Mouse (Mus musculus): Measurements from ENCODE around the gene Hyou1. TPM values are rescaled to one million over a fixed set of nuclear protein-coding genes. Genes with fewer than 3 reads are reported as not detected.
A peak's percentile ranks its signal among the peaks of the same experiment; 100 is the strongest.
"Not testable (repeated sequence)": the region's sequence is repeated elsewhere in the genome, so short reads cannot be mapped to it uniquely, and the experiment has no call there.

Gene Hyou1
- polyA plus RNA-seq, 1 experiment = 30.8 TPM

- not testable (repeated sequence) for H3K4me3 ChIP-seq (ENCODE audit: insufficient read depth, low read depth, low read length); H3K27ac ChIP-seq (replicated peaks; ENCODE audit: low read depth, low read length); H3K4me1 ChIP-seq (ENCODE audit: control insufficient read depth, insufficient read depth, insufficient read length, low read length)
These were observed 2.0 kb upstream of the Hyou1 start for GRCm38 (mm10) chr9:44377335-44377734.

DNA sequence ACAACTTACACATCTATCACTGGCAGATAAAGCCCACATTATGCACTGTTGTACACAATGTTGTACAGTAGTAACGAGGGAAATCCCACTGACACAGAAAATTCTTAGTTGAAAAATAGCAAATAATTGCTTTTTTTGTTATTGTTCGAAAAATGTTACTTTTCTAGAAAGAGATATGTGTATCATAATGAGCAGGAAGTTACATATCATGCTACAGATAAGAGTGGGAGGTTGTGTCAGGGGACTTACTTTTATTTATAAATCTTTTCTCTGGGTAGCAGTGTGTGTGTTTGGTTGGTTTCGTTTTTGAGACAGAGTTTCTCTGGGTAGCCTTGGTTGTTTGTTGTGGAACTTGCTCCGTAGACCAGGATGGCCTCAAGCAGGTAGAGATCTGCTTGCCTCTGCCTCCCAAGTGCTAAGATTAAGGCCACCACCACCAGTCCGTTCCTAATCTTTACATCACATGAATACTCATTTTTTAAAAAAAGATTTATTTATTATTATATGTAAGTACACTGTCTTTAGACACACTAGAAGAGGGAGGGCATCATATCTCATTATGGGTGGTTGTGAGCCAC, 1.0 kb upstream of the Hyou1 start:
- 0 out of 2 replicates have a peak overlapping the region, but pooled peaks have one; percentile 86 for H3K4me3 ChIP-seq (ENCODE audit: insufficient read depth, low read depth, low read length)
- H3K4me1 ChIP-seq (ENCODE audit: control insufficient read depth, insufficient read depth, insufficient read length, low read length) = peaks cover 6% of the 10 kb centered on the region; the same call in 1 of the 2 replicates
- H3K27ac ChIP-seq (replicated peaks; ENCODE audit: low read depth, low read length) = no peak overlapping the region

DNA sequence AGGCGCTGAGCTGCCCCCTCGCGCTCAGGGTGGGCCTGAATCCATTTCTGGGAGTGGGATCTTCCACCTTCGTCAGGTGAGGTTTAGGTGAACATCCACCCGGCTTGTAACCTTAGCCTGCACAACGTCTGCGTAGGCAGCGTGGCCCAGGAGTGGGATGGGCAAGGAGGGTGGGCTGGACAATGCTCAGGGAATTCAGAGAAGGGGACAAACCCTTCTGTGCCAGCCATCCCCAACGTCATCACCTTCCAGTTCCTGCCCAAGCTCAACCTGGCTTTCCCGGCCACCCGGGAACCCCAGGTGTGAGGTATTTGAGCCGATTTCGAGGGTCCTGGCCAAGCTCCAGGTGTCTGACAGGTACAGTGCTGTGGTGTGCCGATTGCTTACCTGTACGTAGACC, 572 bp downstream of the Hyou1 start:
- Histone ChIP-seq H3K27ac (replicated peaks; ENCODE audit: low read depth, low read length) (peak overlapping the region; percentile 77), H3K4me1 (ENCODE audit: control insufficient read depth, insufficient read depth, insufficient read length, low read length) (peaks cover 6% of the 10 kb centered on the region; the same call in 1 of the 2 replicates), H3K4me3 (ENCODE audit: insufficient read depth, low read depth, low read length) (peak overlapping the region; percentile 79)

DNA sequence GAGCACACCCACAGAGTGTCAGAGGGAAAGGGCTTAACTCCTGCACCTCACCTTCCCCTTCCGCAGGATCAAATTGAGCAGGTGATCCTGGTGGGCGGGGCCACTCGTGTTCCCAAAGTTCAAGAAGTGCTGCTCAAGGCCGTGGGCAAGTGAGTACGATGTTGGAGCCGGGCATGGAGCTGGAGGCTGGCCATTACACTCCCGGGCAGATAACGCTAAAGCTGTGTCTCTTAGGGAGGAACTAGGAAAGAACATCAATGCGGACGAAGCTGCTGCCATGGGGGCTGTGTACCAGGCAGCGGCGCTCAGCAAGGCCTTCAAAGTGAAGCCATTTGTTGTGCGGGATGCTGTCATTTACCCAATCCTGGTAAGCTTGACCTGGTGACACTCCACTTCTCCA, 5.3 kb downstream of the Hyou1 start:
- H3K4me3 ChIP-seq (ENCODE audit: insufficient read depth, low read depth, low read length) = no peak overlapping the region
- peaks cover 6% of the 10 kb centered on the region; the same call in 1 of the 2 replicates for H3K4me1 ChIP-seq (ENCODE audit: control insufficient read depth, insufficient read depth, insufficient read length, low read length)
- H3K27ac ChIP-seq (replicated peaks; ENCODE audit: low read depth, low read length) = no peak overlapping the region

GRCm38 (mm10) chr9:44387221-44387620, 7.9 kb downstream of the Hyou1 start:
- no peak overlapping the region for H3K27ac ChIP-seq (replicated peaks; ENCODE audit: low read depth, low read length)
- H3K4me3 ChIP-seq (ENCODE audit: insufficient read depth, low read depth, low read length) = no peak overlapping the region

GRCm38 (mm10) chr9:44389273-44389672, 10.0 kb downstream of the Hyou1 start:
- no peaks in the 10 kb centered on the region for H3K4me1 ChIP-seq (ENCODE audit: control insufficient read depth, insufficient read depth, insufficient read length, low read length)
- H3K4me3 ChIP-seq (ENCODE audit: insufficient read depth, low read depth, low read length) = no peak overlapping the region
- no peak overlapping the region for H3K27ac ChIP-seq (replicated peaks; ENCODE audit: low read depth, low read length)

More at GRCm38 (mm10) chr9:44387221-44387620, 7.9 kb downstream of the Hyou1 start:
- no peaks in the 10 kb centered on the region for H3K4me1 ChIP-seq (ENCODE audit: control insufficient read depth, insufficient read depth, insufficient read length, low read length)

- no peak overlapping the region for H3K27ac ChIP-seq (replicated peaks; ENCODE audit: low read depth, low read length)
- H3K4me3 ChIP-seq (ENCODE audit: insufficient read depth, low read depth, low read length) = no peak overlapping the region
- H3K4me1 ChIP-seq (ENCODE audit: control insufficient read depth, insufficient read depth, insufficient read length, low read length) = peaks cover 2% of the 10 kb centered on the region; the same call in 1 of the 2 replicates
These were observed 12.2 kb downstream of the Hyou1 start for GRCm38 (mm10) chr9:44391466-44391865.

- Histone ChIP-seq H3K27ac (replicated peaks; ENCODE audit: low read depth, low read length) (peak within 1 kb of the TSS; percentile 29), H3K4me1 (ENCODE audit: control insufficient read depth, insufficient read depth, insufficient read length, low read length) (peaks cover 12% of the 10 kb centered on the region), H3K4me3 (ENCODE audit: insufficient read depth, low read depth, low read length) (peak within 1 kb of the TSS; percentile 66)
These were observed 17.6 kb downstream of the Hyou1 start, which contains the start of gene Slc37a4 for GRCm38 (mm10) chr9:44396684-44397411. Gene Slc37a4 (plus strand): TSS chr9:44396852.

- Histone ChIP-seq H3K4me1 (ENCODE audit: control insufficient read depth, insufficient read depth, insufficient read length, low read length) (peaks cover 12% of the 10 kb centered on the region), H3K27ac (replicated peaks; ENCODE audit: low read depth, low read length) (no peak overlapping the region)
These were observed 18.8 kb downstream of the Hyou1 start for GRCm38 (mm10) chr9:44398087-44398486.

GRCm38 (mm10) chr9:44398551-44398950, 19.3 kb downstream of the Hyou1 start:
- Histone ChIP-seq H3K4me3 (ENCODE audit: insufficient read depth, low read depth, low read length) (no peak overlapping the region; the same call in 1 of the 2 replicates), H3K27ac (replicated peaks; ENCODE audit: low read depth, low read length) (no peak overlapping the region), H3K4me1 (ENCODE audit: control insufficient read depth, insufficient read depth, insufficient read length, low read length) (peaks cover 12% of the 10 kb centered on the region)

More at GRCm38 (mm10) chr9:44398087-44398486, 18.8 kb downstream of the Hyou1 start:
- no peak overlapping the region; the same call in 1 of the 2 replicates for H3K4me3 ChIP-seq (ENCODE audit: insufficient read depth, low read depth, low read length)

DNA sequence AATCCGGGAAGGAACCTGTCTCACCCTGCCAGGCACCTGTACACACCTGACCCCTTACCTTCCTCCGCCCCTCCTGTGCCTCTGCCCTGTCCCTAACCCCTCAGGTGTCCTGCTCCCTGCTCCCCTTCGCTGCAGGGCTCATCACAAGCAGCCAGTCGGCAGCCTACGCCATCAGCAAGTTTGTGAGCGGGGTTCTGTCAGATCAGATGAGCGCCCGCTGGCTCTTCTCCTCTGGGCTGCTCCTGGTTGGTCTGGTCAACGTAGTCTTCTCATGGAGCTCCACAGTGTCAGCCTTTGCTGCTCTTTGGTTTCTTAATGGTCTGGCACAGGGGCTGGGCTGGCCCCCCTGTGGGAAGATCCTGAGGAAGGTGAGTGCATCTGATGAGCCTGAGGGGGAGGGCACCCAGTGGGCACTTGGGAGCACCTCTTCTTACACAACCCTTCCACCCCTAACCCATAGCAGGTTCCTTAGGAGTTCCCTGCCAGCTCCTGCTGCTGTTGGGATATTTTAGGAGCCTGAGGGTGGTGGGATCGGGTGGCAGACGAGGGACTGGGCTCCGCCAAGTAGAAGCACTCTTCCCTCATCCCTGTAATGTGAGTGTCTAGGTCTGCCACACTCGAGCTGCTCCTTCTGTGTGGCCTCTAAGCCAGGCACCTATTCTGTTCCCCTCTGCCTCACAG, 20.0 kb downstream of the Hyou1 start:
- no peak overlapping the region for H3K4me3 ChIP-seq (ENCODE audit: insufficient read depth, low read depth, low read length)
- no peak overlapping the region for H3K27ac ChIP-seq (replicated peaks; ENCODE audit: low read depth, low read length)

DNA sequence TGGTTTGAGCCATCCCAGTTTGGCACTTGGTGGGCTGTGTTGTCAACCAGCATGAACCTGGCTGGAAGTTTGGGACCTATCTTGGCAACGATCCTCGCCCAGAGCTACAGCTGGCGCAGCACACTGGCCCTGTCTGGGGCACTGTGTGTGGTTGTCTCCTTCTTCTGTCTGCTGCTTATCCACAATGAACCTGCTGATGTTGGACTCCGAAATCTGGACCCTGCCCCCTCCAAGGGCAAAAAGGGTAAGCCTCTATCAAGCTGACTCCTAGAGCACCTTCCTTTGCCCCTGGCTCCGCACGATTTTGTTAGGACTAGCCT, 20.5 kb downstream of the Hyou1 start:
- no peak overlapping the region for H3K27ac ChIP-seq (replicated peaks; ENCODE audit: low read depth, low read length)
- H3K4me3 ChIP-seq (ENCODE audit: insufficient read depth, low read depth, low read length) = no peak overlapping the region
- H3K4me1 ChIP-seq (ENCODE audit: control insufficient read depth, insufficient read depth, insufficient read length, low read length) = peaks cover 12% of the 10 kb centered on the region

More for the DNA sequence above, 20.0 kb downstream of the Hyou1 start:
- H3K4me1 ChIP-seq (ENCODE audit: control insufficient read depth, insufficient read depth, insufficient read length, low read length) = peaks cover 12% of the 10 kb centered on the region

DNA sequence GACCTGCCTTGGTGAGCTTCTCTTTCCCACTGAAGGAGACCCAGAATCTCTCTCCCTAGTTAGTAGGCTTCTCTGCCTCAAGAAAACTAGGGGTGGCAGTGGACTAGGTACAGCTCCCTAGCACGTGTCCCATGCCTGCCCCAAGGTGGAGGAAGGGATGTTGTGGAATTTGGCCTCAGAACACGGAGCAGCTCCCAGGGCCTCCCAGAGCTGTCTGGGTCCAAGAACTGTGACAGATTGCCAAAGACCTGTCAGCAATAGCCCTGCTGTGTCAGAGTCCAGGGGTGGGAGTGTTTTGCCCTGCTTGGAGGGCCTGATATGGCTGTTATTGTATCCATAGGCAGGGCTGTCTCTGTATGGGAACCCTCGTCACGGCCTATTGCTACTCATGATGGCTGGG, 21.8 kb downstream of the Hyou1 start:
- Histone ChIP-seq H3K27ac (replicated peaks; ENCODE audit: low read depth, low read length) (peak overlapping the region; percentile 11; the same call in 1 of the 2 replicates), H3K4me1 (ENCODE audit: control insufficient read depth, insufficient read depth, insufficient read length, low read length) (peaks cover 11% of the 10 kb centered on the region)

GRCm38 (mm10) chr9:44405011-44405410, 25.7 kb downstream of the Hyou1 start:
- H3K4me3 ChIP-seq (ENCODE audit: insufficient read depth, low read depth, low read length) = no peak overlapping the region
- H3K27ac ChIP-seq (replicated peaks; ENCODE audit: low read depth, low read length) = no peak overlapping the region
- H3K4me1 ChIP-seq (ENCODE audit: control insufficient read depth, insufficient read depth, insufficient read length, low read length) = peaks cover 8% of the 10 kb centered on the region

More for the DNA sequence above, 21.8 kb downstream of the Hyou1 start:
- H3K4me3 ChIP-seq (ENCODE audit: insufficient read depth, low read depth, low read length) = no peak overlapping the region

Measured in brown adipose tissue, adult 24 weeks (tissue).